Mouse (Mus musculus) small intestine, adult 2 months (tissue): ENCODE results near the gene Atp5b.

Experiments used
- CTCF ChIP-seq: fragments of 200-500 bp; IDR thresholded peaks from 2 replicates; pipeline ENCODE4 v1.5.1; 2012; ENCODE audit warnings: low read depth, mild to moderate bottlenecking, control low read depth, inconsistent platforms, low read length, moderate library complexity, mixed read lengths; ENCODE audit not compliant: insufficient replicate concordance, insufficient read length; ENCODE audit errors: extremely low read depth
- POLR2A ChIP-seq: fragments of 200-500 bp; IDR thresholded peaks from 2 replicates; pipeline ENCODE4 v1.6.1; 2012; ENCODE audit warnings: low read depth, mild to moderate bottlenecking, control low read depth, inconsistent platforms, low read length, moderate library complexity

DNA sequence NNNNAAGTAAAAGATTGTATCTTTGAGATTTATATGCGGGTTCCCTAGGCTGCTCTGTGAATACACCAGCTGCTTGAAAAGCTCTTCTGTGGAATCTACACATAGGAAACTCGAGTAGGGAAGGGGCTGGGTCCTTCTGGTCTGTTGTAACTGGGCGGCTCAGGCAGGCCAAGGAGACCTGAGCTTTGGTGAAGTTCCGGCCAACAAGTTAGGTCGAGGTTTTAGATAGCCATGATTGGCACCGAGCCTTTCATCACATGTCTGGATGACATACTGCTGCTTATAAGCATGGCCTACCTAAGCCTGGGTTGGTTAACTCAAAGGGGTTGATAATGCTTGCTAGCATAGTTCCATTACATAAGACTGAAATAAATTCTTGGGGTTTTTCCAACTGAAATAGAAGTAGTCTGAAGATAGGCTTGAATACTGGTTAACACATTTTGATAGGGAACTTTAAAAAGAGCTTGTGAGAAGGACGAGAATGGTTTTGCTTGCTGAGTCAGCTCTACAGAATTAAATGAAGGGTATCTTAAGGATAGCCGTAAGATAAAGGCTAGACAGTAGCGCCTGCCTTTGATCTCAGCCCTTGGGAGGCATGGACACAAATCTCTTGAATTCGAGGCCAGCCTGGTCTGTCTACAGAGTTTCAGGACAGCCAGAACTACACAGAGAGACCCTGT, 46.2 kb upstream of the Atp5b start:
- TF ChIP-seq CTCF, result no peak
- no peak for TF ChIP-seq POLR2A
